Mouse (Mus musculus) MEL-GATA-1-ER (cell line): ENCODE data around the gene Npff.
A peak's percentile ranks its signal among the peaks of the same experiment; 100 is the strongest.

ENCODE experiments used
- DNase-seq: peaks from one replicate; pipeline ENCODE4 v3.0.0-alpha.2; 2012; ENCODE audit warnings: low read depth; ENCODE audit errors: extremely low read depth

The Npff gene

GRCm38 (mm10) chr15:102519211-102520141 is 5.3 kb downstream of the Npff start:
- DNase-seq, result no peak

- no peak for DNase-seq
These were observed 5.9 kb downstream of the Npff start for GRCm38 (mm10) chr15:102518859-102519201.

- DNase-seq, result peak; percentile 100
These were observed 6.5 kb downstream of the Npff start, which contains the start of gene Tarbp2 for GRCm38 (mm10) chr15:102517976-102518858. Gene Tarbp2, plus strand, starts transcription at chr15:102518192.

GRCm38 (mm10) chr15:102517631-102517975 is 7.1 kb downstream of the Npff start:
- no peak for DNase-seq

- peak; percentile 77 for DNase-seq
These were observed 7.9 kb downstream of the Npff start, which contains the start of gene Map3k12 for GRCm38 (mm10) chr15:102516728-102517404. Gene Map3k12, minus strand, starts transcription at chr15:102517064.

- no peak for DNase-seq
These were observed 8.4 kb downstream of the Npff start for GRCm38 (mm10) chr15:102516293-102516692.

GRCm38 (mm10) chr15:102515791-102516190 is 9.0 kb downstream of the Npff start:
- DNase-seq, result no peak

- no peak for DNase-seq
These were observed 9.5 kb downstream of the Npff start for GRCm38 (mm10) chr15:102515261-102515660.

GRCm38 (mm10) chr15:102513004-102513403 is 11.7 kb downstream of the Npff start:
- no peak for DNase-seq

- no peak for DNase-seq
These were observed 12.3 kb downstream of the Npff start for GRCm38 (mm10) chr15:102512471-102512870.

GRCm38 (mm10) chr15:102512010-102512409 is 12.7 kb downstream of the Npff start:
- no peak for DNase-seq

- DNase-seq, result no peak
These were observed 13.4 kb downstream of the Npff start for GRCm38 (mm10) chr15:102511285-102511833.

GRCm38 (mm10) chr15:102510590-102511284 is 14.0 kb downstream of the Npff start:
- peak; percentile 72 for DNase-seq

- no peak for DNase-seq
These were observed 14.6 kb downstream of the Npff start for GRCm38 (mm10) chr15:102510110-102510509.

- no peak for DNase-seq
These were observed 16.4 kb downstream of the Npff start for GRCm38 (mm10) chr15:102508336-102508735.

- DNase-seq, result no peak
These were observed 17.2 kb downstream of the Npff start for GRCm38 (mm10) chr15:102507561-102507960.

- no peak for DNase-seq
These were observed 17.9 kb downstream of the Npff start for GRCm38 (mm10) chr15:102506864-102507263.

GRCm38 (mm10) chr15:102506464-102506830 is 18.3 kb downstream of the Npff start:
- DNase-seq, result no peak

GRCm38 (mm10) chr15:102505770-102506463 is 18.8 kb downstream of the Npff start:
- DNase-seq, result no peak
